Mouse (Mus musculus) kidney, embryonic 14.5 days (tissue): Measurements from ENCODE around the gene Zfp442. TPM values are rescaled to one million over a fixed set of nuclear protein-coding genes. Genes with fewer than 3 reads are reported as not detected.
"Not testable (repeated sequence)": the region's sequence is repeated elsewhere in the genome, so short reads cannot be mapped to it uniquely, and the experiment has no call there.

Experiments used
- ATAC-seq: fragments of 200-750 bp; cut with Nextera tagmentation; 2 replicates; pipeline ENCODE4 v1.8.0; 2017; ENCODE audit warnings: moderate number of reproducible peaks, mild to moderate bottlenecking, moderate TSS enrichment, moderate library complexity; ENCODE audit not compliant: low FRiP score, low TSS enrichment
- H3K27ac ChIP-seq: fragments of 300-500 bp; sonication (generic); 2 replicates; pipeline ENCODE4 v1.5.1; 2014; ENCODE audit warnings: low read depth, mild to moderate bottlenecking, low read length, moderate library complexity, mixed read lengths
- H3K27me3 ChIP-seq: fragments of 300-500 bp; sonication (generic); 2 replicates; pipeline ENCODE4 v1.6.1; 2014; ENCODE audit warnings: mild to moderate bottlenecking, low read length; ENCODE audit not compliant: control insufficient read depth, insufficient read depth
- H3K36me3 ChIP-seq: fragments of 300-500 bp; sonication (generic); 2 replicates; pipeline ENCODE4 v1.6.1; 2014; ENCODE audit warnings: low read length, mixed read lengths; ENCODE audit not compliant: control insufficient read depth, insufficient read depth
- H3K4me1 ChIP-seq: fragments of 300-500 bp; sonication (generic); 2 replicates; pipeline ENCODE4 v1.6.1; 2014; ENCODE audit warnings: low read length, mixed read lengths; ENCODE audit not compliant: control insufficient read depth, insufficient read depth
- H3K4me2 ChIP-seq: fragments of 300-500 bp; sonication (generic); replicated peaks from 2 replicates; pipeline ENCODE4 v1.6.1; 2014; ENCODE audit warnings: low read depth, mild to moderate bottlenecking, low read length
- H3K4me3 ChIP-seq: fragments of 300-500 bp; sonication (generic); 2 replicates; pipeline ENCODE4 v1.5.1; 2014; ENCODE audit warnings: mild to moderate bottlenecking, low read length
- H3K9ac ChIP-seq: fragments of 300-500 bp; sonication (generic); 2 replicates; pipeline ENCODE4 v1.6.1; 2014; ENCODE audit warnings: low read depth, mild to moderate bottlenecking, low read length, moderate library complexity
- H3K9me3 ChIP-seq: fragments of 300-500 bp; sonication (generic); 2 replicates; pipeline ENCODE4 v1.6.1; 2016; ENCODE audit warnings: low read length; ENCODE audit not compliant: control insufficient read depth
- WGBS: fragments of 180-500 bp; shearing (Covaris S2); extraction: QIAGEN DNeasy Blood & Tissue Kit; methylation state at CpG from one replicate; pipeline ENCODE4 v1.1.7; 2014; 5-methylcytosine and 5-hydroxymethylcytosine counted together
- polyA plus RNA-seq: library from polyadenylated mRNA; unstranded; fragments of >200 nt; fragmentation: Nextera tagmentation; extraction: Ambion mirVana; gene quantifications from 2 replicates; pipeline ENCODE4 v1.2.1, GENCODE M21; 2014

The Zfp442 gene
- polyA plus RNA-seq = 12.3 and 12.4 TPM in 2 replicates

DNA sequence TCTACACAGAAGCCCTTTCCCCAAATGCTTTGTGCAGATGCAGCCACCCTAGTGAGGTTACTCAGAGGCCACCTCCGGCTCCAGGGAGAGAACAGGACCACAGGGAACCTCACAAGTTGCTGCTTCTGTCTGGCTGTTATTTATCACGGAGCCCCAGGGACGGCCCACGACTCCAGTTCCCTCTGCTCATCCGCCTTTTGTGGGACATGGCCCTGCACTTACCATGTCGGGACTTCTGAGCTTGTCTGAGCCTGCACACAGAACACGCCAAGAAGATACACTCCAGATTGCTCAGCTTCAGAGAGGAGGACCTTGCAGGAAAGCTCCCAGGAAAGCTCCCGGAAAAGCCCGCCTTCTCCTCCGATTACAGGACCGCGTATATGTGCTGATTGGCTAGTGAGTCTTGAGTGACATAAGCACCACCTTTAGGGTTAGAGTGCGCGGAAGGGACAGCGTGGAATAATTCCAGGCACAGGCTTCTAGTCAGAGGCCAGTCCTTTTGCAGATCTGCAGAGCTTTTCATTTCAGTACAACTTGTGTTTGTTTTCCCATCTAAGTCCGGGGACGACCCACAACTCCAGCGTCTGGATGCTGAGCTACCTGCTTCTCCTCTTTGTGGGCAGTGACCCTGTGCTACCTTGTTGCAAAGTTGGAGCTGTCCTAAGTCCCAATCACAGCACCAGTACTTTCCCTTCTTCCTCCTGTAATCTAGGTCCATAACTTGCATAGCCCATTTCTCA lies at the start of gene Zfp442:
TSS of gene Zfp442 (minus strand) at position 307 of the 740 bp plus-strand sequence.
- not testable (repeated sequence) for H3K27me3 ChIP-seq, H3K36me3 ChIP-seq, H3K9me3 ChIP-seq, H3K4me1 ChIP-seq
- peak within 1 kb of the TSS; percentile 42 for H3K4me3 ChIP-seq
- peak within 1 kb of the TSS; percentile 31; the same call in 1 of the 2 replicates for H3K9ac ChIP-seq
- under 1% methylated on average over 18 of the region's 18 CpGs for WGBS
- H3K27ac ChIP-seq = peak within 1 kb of the TSS; percentile 69
- ATAC-seq = peak; percentile 100
- H3K4me2 ChIP-seq = peak within 1 kb of the TSS; percentile 41

DNA sequence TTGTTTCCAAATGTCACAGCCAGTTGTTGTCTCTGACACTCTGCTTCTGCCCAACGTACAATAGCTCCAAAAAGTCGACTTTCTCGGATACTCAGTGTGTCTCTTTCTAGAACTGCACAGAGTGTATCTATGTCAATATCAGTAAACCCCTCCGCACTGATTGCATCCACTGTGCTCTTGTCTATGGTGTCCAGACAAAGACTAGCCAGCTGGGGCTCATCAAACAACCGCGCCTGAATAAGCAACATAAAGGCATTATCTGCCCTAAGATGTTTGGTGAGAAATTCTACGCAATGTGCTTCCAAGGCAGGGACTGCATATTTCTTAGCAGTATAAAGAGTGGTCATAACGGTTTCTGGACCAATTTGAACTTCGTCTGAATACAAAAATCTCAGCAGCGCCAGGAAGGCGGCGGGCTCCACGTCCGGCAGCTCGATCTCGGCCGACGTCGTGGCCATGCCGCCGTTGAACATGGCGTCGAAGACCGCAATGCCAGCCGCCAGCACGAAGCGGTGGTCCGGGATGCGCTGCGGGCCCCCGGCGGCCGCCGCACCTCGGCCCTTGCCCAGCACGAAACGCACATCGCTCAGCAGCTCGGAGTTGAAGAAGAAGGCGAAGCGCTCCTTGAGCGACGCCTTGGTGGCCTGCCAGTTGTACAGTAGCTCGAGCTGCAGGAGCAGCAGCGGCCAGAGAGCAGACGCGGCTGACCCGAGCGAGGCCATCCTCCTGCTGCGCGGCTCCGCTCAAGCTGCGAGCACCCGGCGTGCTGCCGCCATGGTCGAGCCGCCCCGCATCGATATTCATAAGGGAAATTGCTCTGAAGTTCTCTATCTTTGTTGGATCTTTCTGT lies 49.1 kb upstream of the Zfp442 start:
- not testable (repeated sequence) for H3K27ac ChIP-seq, H3K27me3 ChIP-seq, H3K9me3 ChIP-seq, H3K4me1 ChIP-seq, H3K9ac ChIP-seq, H3K36me3 ChIP-seq
- peak; percentile 76; the same call in 1 of the 2 replicates for ATAC-seq
- peak overlapping the region; percentile 39 for H3K4me2 ChIP-seq
- 48% methylated on average over 60 of the region's 60 CpGs for WGBS
- H3K4me3 ChIP-seq = peak overlapping the region; percentile 22; the same call in 1 of the 2 replicates

GRCm38 (mm10) chr2:150493031-150493430 lies 41.7 kb upstream of the Zfp442 start:
- no peak for ATAC-seq
- Histone ChIP-seq H3K27ac (no peak overlapping the region), H3K4me1 (no peaks in the 10 kb centered on the region), H3K4me3 (no peak overlapping the region), H3K4me2 (no peak overlapping the region), H3K27me3 (no peaks in the 10 kb centered on the region), H3K36me3 (no peaks in the 10 kb centered on the region), H3K9ac (no peak overlapping the region), H3K9me3 (no peaks in the 10 kb centered on the region)
- 77% methylated on average over 2 of the region's 2 CpGs for WGBS

- H3K4me1 ChIP-seq, ATAC-seq, H3K36me3 ChIP-seq, H3K27ac ChIP-seq, H3K9me3 ChIP-seq, H3K4me3 ChIP-seq, H3K27me3 ChIP-seq, H3K9ac ChIP-seq, H3K4me2 ChIP-seq: not testable (repeated sequence)
- 70% methylated on average over 7 of the region's 8 CpGs for WGBS
Measured at GRCm38 (mm10) chr2:150484939-150485778, 33.9 kb upstream of the Zfp442 start, which contains the start of gene Zfp345. Gene Zfp345, minus strand, starts transcription at chr2:150485091.

DNA sequence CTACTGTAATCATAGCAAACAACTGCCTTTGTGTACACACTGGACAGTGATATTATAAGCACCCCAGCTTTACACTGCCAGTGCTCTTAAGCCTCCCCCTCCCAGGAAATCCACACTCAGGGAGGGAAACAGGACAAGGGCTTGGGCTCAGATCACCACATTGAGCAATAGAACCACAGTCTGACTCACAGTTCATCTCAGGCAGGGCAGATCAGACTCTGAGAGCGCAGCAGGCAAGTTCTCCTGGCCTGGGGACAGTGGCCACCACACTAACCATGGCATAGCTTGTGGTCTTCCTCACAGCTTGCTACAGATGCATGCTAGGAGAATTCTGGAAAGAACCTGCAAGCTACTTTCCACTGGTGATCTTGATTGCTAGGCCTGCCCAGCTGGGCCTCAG lies 12.2 kb downstream of the Zfp442 start:
- H3K4me3 ChIP-seq, H3K9ac ChIP-seq, H3K36me3 ChIP-seq, H3K9me3 ChIP-seq, H3K27me3 ChIP-seq, H3K27ac ChIP-seq, ATAC-seq, H3K4me1 ChIP-seq, H3K4me2 ChIP-seq: not testable (repeated sequence)
- WGBS = 95% methylated on average over 1 of the region's 1 CpGs

DNA sequence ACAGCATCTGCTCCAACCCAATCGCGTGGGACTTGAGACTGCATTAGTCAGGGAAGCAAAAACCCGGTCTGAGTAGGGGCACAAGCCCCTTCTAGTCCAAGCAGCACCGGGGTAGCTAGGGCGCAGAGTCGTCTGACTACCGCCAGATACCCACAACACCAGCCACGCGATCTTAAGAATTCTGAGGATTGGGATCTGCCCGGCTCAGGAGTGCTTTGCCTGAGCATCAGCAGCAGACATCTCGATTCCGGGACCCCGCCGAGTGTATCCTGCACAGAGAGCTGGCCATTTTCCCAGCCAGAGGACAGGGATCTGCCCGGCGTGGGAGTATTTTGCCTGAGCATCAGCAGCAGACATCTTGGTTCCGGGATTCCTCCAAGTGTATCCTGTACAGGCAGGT lies 39.1 kb downstream of the Zfp442 start:
- not testable (repeated sequence) for ATAC-seq, H3K27ac ChIP-seq, H3K27me3 ChIP-seq, H3K4me2 ChIP-seq, H3K9ac ChIP-seq, H3K4me3 ChIP-seq, H3K36me3 ChIP-seq, H3K4me1 ChIP-seq
- WGBS = 89% methylated on average over 17 of the region's 17 CpGs
- peaks cover 16% of the 10 kb centered on the region for H3K9me3 ChIP-seq

DNA sequence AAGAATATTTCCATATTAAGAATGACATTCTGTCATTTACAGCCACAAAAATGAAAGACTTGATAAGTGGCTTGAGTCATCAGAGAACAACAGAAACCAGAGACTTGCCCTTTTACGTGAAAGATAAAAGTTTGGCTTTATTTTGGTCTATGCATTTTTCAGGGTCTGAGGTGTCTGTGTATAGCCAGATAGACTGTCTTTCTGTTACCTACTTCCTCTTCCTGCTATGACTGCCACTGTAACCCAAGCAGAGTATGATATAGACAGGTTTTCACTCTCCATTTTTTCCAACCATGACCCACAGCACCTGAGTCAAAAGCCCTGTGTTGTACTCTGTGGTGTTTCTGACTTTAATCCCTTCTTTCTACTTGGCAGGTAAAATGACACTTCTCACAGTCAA lies 61.1 kb downstream of the Zfp442 start:
- no peaks in the 10 kb centered on the region for H3K9me3 ChIP-seq
- no peak overlapping the region for H3K4me3 ChIP-seq
- H3K9ac ChIP-seq = no peak overlapping the region
- no peak for ATAC-seq
- H3K4me2 ChIP-seq = no peak overlapping the region
- no peaks in the 10 kb centered on the region for H3K36me3 ChIP-seq
- no peaks in the 10 kb centered on the region for H3K27me3 ChIP-seq
- WGBS = 80% methylated on average over 1 of the region's 1 CpGs
- H3K27ac ChIP-seq = no peak overlapping the region
- no peaks in the 10 kb centered on the region for H3K4me1 ChIP-seq

DNA sequence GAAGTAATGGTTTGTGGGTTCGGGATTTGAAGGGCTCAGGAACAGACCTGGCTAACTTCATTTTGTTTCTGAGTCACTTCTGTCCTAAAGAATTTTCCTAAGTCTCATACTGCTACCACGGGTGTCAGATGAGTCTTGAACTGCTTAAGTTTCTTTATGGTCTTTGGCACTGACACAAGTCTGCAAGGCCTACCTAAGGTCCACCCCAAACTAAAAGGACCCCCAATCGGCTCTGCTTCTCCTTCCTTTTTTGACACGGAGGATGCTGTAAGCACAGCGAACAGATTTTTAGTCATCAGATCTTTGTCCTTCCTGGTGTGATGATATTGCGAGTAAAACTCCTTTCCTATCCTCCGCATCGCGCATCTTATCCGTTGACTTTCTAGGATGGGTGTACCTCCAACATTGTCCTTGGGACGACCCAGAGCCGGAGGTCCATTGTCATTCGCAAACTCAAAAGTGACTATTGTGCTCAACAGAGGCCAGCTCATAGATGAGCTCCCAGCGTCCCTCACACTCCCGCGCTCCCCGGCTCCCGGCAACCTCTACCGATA lies 65.7 kb downstream of the Zfp442 start:
- not testable (repeated sequence) for H3K27me3 ChIP-seq, H3K36me3 ChIP-seq, H3K4me3 ChIP-seq, H3K27ac ChIP-seq, H3K9me3 ChIP-seq, H3K4me2 ChIP-seq, ATAC-seq, H3K9ac ChIP-seq, H3K4me1 ChIP-seq
- WGBS = 93% methylated on average over 18 of the region's 19 CpGs
